Mouse (Mus musculus) stomach, postnatal 0 days (tissue): Measurements from ENCODE around the gene Mymk.

Experiments
- CTCF ChIP-seq: IDR thresholded peaks from 2 replicates; pipeline ENCODE4 v1.5.1; 2016; ENCODE audit warnings: antibody characterized with exemption, low read depth, mild to moderate bottlenecking, moderate library complexity
- EP300 ChIP-seq: optimal IDR thresholded peaks from 2 replicates; pipeline ENCODE3; 2016; ENCODE audit warnings: antibody characterized with exemption

DNA sequence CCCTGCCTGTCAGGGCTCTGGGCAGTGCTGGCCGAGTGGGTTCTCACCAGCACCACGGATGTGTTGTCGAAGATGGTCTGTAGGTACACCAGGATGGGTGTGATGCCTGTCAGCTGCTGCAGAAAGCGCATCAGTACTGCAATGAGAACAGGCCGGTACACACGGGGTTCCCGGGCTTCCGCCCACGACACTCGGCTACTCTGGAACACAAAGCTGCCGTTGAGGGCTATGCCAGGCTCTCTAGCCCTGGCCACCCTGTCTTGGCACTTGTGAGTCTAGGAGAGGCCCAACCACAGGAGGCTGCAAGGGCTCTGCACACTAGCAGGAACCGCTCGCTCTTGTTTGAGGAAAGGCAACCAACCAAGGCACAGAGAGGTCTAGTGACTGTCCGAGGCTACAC is 47.8 kb downstream of the Mymk start:
- TF ChIP-seq CTCF (no peak), EP300 (no peak)
